Mouse (Mus musculus): ENCODE results near the gene Car12. TPM values are rescaled to one million over a fixed set of nuclear protein-coding genes. Genes with fewer than 3 reads are reported as not detected.

Car12 gene
- polyA plus RNA-seq (2016; fragmentation: Nextera tagmentation; extraction: Ambion mirVana), result 5.1 and 7.9 TPM in 2 replicates

DNA sequence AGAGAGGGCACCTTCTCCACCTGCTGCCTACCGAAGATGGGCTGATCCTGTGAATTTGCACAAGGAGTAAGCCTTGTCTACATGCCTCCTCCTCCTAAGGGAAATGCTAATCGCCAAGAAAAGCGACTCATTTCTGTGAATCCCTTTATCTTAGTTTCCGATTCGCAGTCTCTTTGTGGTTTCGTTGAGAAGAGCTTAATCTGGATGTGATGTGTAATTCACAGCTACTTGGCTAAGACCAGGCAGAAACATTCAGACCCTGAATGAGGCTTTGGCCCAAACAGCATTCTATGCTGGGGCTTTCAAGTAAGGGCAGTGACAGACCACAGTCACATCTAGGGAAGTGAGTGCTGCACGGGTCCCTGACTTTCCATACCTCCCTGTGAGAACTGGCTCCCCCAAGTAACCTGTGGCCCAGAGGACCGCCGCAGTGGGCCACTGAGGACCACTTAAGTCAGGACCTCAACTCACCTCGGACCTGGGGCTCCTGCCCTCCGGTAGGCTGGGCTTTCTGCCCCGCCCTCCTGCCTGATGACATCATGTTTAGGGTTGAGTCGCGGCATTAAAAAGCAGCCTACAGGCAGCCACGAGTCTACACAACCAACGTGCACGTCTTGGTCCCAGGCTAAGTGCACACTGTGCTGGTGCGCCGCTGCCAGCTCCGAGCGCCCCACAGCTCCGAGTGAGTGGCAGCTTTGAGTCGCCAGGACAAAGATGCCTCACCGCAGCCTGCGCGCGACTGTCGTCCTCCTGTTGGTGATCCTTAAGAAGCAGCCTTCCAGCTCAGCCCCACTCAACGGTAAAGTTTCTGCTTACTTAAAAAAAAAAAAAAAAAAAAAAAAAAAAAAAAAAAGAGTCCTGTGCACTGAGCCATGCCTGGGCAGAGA lies at the start of gene Car12:
Car12 (plus strand) TSS at position 552 of the 887 bp plus-strand sequence.
- peaks cover 24% of the 10 kb centered on the region for H3K4me1 ChIP-seq

DNA sequence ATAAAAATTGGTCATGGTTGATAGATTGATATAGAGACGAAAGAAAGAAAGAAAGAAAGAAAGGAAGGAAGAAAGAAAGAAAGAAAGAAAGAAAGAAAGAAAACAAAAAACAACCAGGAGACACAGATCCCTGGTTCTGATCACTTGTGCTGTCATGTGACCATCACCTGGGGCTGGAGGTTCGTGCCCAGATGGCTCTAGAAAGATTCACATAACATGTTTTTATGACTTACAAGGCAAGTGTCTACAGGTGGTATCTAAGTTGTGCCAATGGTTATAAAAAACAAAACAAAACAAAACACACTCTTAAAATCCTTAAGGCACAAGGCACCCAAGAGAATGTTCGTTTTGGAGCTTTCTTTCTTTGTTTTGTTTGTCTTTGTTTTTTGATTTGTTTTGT lies 49.7 kb upstream of the Car12 start:
- Histone ChIP-seq H3K36me3 (no peaks in the 10 kb centered on the region), H3K9ac (no peak overlapping the region), H3K4me2 (replicated peaks) (no peak overlapping the region), H3K27me3 (no peaks in the 10 kb centered on the region), H3K4me1 (peaks cover 22% of the 10 kb centered on the region), H3K9me3 (no peaks in the 10 kb centered on the region), H3K27ac (no peak overlapping the region), H3K4me3 (no peak overlapping the region)
- no peak for ATAC-seq (ENCODE audit: insufficient number of reproducible peaks, insufficient read depth, low FRiP score, low TSS enrichment)
- 83% methylated on average over 3 of the region's 3 CpGs for WGBS

More for the DNA sequence above, at the start of gene Car12:
- 14% methylated on average over 29 of the region's 29 CpGs for WGBS
- no peak within 1 kb of the TSS for H3K27ac ChIP-seq
- peak; percentile 73; the same call in 1 of the 2 replicates for ATAC-seq (ENCODE audit: insufficient number of reproducible peaks, insufficient read depth, low FRiP score, low TSS enrichment)
- H3K4me3 ChIP-seq, result peak within 1 kb of the TSS; percentile 43
- H3K4me2 ChIP-seq (replicated peaks), result peak within 1 kb of the TSS; percentile 78
- H3K27me3 ChIP-seq, result peaks cover 7% of the 10 kb centered on the region
- H3K9me3 ChIP-seq, result no peaks in the 10 kb centered on the region
- H3K9ac ChIP-seq, result peak within 1 kb of the TSS; percentile 42; the same call in 1 of the 2 replicates
- no peaks in the 10 kb centered on the region for H3K36me3 ChIP-seq

DNA sequence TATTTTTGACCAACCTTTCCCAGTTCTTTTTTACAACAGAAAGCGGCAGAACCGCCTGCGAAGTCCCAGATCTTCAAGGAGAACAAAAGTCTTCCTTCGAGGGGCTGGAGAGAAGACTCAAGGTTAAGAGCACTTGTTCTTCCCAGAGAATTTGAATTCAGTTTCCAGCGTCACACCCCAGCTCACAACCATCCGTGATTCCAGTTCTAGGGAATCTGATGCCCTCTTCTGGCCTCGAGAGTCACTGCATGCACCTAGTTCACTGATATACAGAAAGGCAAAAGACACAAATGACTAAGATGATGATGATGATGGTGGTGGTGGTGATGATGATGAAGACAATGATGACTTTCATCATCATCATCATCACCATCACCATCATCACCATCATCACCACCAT lies 48.9 kb upstream of the Car12 start:
- H3K27ac ChIP-seq, result no peak overlapping the region
- no peaks in the 10 kb centered on the region for H3K27me3 ChIP-seq
- ATAC-seq (ENCODE audit: insufficient number of reproducible peaks, insufficient read depth, low FRiP score, low TSS enrichment), result no peak
- H3K4me2 ChIP-seq (replicated peaks), result no peak overlapping the region
- no peak overlapping the region for H3K9ac ChIP-seq
- no peaks in the 10 kb centered on the region for H3K9me3 ChIP-seq
- H3K4me3 ChIP-seq, result no peak overlapping the region
- H3K36me3 ChIP-seq, result no peaks in the 10 kb centered on the region
- 87% methylated on average over 7 of the region's 7 CpGs for WGBS
- peaks cover 24% of the 10 kb centered on the region for H3K4me1 ChIP-seq

DNA sequence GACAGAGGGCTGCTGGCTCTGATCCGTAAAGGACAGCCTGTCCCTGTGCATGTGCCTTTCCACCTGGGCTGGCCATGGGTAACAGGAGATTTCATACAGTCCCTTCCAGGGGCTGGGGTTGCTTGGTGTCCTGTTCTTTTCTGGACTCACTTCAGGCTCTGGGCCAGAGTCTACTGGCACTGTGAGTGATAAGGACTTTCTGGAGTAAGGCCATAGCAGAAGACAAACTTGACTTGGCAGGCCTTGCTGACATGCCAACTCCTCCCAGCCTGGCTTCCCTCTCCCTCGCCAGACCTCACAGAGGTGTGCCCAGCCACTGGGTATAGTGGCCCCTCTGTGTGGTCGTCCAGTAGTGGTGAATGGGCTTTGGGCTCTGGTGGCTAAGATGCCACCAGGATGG lies 47.3 kb upstream of the Car12 start:
- no peaks in the 10 kb centered on the region for H3K9me3 ChIP-seq
- peaks cover 24% of the 10 kb centered on the region for H3K4me1 ChIP-seq
- no peak overlapping the region for H3K4me3 ChIP-seq
- H3K9ac ChIP-seq, result no peak overlapping the region
- no peak overlapping the region for H3K27ac ChIP-seq
- WGBS, result 77% methylated on average over 3 of the region's 3 CpGs
- no peak overlapping the region for H3K4me2 ChIP-seq (replicated peaks)
- H3K36me3 ChIP-seq, result no peaks in the 10 kb centered on the region
- no peak for ATAC-seq (ENCODE audit: insufficient number of reproducible peaks, insufficient read depth, low FRiP score, low TSS enrichment)
- H3K27me3 ChIP-seq, result no peaks in the 10 kb centered on the region

DNA sequence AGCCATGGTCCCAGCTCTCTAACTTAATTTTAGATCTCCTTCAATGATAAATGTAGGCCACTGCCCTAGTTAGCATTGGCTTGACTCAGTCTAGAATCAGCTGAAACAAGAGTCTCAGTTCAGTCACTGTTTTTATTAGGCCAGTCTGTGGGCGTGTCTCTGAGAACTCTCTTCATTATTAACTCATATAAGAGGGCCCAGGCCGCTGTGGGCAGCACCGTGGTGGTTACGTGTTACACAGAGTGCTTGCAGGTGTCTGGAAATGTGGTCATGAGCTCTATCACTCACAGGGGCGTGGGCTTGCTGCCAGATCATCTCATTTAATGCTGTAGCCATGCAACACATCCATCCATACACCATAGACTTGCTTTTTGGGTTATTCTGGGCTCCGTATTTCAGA lies 46.4 kb upstream of the Car12 start:
- H3K27ac ChIP-seq, result no peak overlapping the region
- 72% methylated on average over 6 of the region's 6 CpGs for WGBS
- H3K9me3 ChIP-seq, result no peaks in the 10 kb centered on the region
- no peak for ATAC-seq (ENCODE audit: insufficient number of reproducible peaks, insufficient read depth, low FRiP score, low TSS enrichment)
- H3K27me3 ChIP-seq, result no peaks in the 10 kb centered on the region
- no peak overlapping the region for H3K4me3 ChIP-seq
- peaks cover 15% of the 10 kb centered on the region for H3K4me1 ChIP-seq
- H3K9ac ChIP-seq, result no peak overlapping the region
- H3K36me3 ChIP-seq, result no peaks in the 10 kb centered on the region
- H3K4me2 ChIP-seq (replicated peaks), result no peak overlapping the region

DNA sequence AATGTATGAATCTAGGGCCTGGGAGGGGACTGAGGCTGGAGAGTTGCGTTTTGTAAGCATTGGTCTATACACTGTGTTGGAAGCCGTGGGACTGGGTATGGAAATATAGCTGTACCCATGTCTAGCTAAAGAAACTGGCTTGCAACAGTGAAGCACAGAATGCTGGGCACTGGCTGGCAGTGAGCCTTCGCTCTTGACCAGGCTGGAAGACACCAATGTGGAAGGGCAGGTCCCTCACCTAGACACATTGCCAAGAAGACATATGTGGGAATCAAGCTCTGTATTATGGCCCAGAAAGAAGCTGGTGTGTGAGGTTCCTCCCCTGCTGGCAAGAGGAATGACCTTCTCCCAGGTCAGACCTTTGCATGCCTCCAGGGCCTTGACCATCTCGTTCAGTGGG lies 45.6 kb upstream of the Car12 start:
- Histone ChIP-seq H3K27me3 (no peaks in the 10 kb centered on the region), H3K36me3 (no peaks in the 10 kb centered on the region), H3K4me3 (no peak overlapping the region), H3K27ac (no peak overlapping the region), H3K4me2 (replicated peaks) (no peak overlapping the region), H3K4me1 (peaks cover 8% of the 10 kb centered on the region), H3K9me3 (no peaks in the 10 kb centered on the region), H3K9ac (no peak overlapping the region)
- no peak for ATAC-seq (ENCODE audit: insufficient number of reproducible peaks, insufficient read depth, low FRiP score, low TSS enrichment)
- WGBS, result 85% methylated on average over 4 of the region's 4 CpGs

DNA sequence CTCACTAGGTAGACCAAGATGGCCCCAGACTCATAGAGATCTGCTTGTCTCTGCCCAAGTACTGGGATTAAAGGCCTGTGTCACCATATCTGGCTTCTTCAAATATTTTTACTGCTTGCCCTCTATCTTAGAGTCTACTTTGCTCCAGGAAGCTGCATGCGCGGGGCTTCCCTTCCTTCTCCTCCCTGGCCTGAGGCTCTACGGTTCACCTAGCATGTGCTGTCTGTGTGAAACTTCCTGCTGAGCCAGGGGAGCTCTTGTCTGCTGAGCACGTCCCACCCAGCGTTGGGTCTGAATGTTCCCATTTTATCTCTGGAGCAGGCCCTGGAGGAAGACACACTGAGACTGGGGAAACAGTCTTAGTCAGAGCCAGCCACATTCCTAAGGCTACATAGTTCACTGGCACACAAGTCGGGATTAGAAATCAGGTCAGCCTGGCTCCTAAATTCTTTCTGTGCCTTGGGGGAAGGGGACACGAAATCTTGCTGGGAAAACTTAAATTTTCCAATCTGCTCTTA lies 43.9 kb upstream of the Car12 start:
- Histone ChIP-seq H3K27ac (no peak overlapping the region), H3K4me1 (0 out of 2 replicates have a peak, but pooled peaks cover 3% of the 10 kb centered on the region), H3K27me3 (no peaks in the 10 kb centered on the region), H3K9ac (no peak overlapping the region), H3K4me2 (replicated peaks) (no peak overlapping the region), H3K4me3 (no peak overlapping the region), H3K9me3 (no peaks in the 10 kb centered on the region), H3K36me3 (no peaks in the 10 kb centered on the region)
- 26% methylated on average over 7 of the region's 7 CpGs for WGBS
- ATAC-seq (ENCODE audit: insufficient number of reproducible peaks, insufficient read depth, low FRiP score, low TSS enrichment), result no peak

DNA sequence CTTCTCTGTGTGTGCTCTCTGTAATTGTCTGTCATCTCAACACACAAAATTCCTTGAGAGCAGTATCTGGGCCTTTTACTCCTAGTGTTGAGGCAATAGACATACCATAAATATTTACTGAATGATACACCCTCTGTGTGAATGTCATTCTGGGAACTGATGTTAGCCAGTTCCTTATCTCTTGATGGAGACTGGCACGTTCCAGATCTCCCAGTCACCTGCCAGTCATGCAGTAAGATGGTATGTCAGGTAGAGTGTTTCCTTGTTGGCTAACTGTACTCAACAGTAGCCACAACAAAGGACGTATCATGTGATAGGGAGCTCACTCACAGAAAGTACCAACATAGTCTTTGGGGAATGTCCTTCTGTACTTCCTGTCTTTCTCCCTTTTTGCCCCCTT lies 39.7 kb upstream of the Car12 start:
- Histone ChIP-seq H3K9me3 (no peaks in the 10 kb centered on the region), H3K36me3 (no peaks in the 10 kb centered on the region), H3K4me2 (replicated peaks) (no peak overlapping the region), H3K27me3 (no peaks in the 10 kb centered on the region), H3K4me3 (no peak overlapping the region), H3K4me1 (0 out of 2 replicates have a peak, but pooled peaks cover 3% of the 10 kb centered on the region), H3K27ac (no peak overlapping the region), H3K9ac (no peak overlapping the region)
- 68% methylated on average over 2 of the region's 2 CpGs for WGBS
- ATAC-seq (ENCODE audit: insufficient number of reproducible peaks, insufficient read depth, low FRiP score, low TSS enrichment), result no peak

DNA sequence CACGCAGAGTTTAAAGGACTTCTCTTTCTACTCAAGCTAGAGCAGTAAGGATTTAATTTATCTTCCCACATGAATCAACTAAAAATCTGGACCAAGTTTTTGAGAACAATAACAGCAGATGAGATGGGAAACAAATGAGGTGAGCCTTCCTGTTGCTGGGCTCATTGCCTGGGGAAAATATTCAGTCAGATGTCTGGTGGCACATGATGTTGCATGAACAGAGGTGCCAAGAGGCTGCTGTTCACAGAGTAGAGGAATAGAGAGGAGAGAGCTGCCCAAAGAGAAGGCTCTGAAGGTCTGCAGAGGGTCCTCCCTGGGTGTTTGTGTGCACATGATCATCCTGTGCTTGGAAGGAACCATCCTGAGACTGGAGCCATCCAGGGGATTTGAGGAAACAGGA lies 37.9 kb upstream of the Car12 start:
- Histone ChIP-seq H3K4me2 (replicated peaks) (no peak overlapping the region), H3K9ac (no peak overlapping the region), H3K4me3 (no peak overlapping the region), H3K4me1 (no peaks in the 10 kb centered on the region), H3K27ac (no peak overlapping the region), H3K27me3 (no peaks in the 10 kb centered on the region), H3K9me3 (no peaks in the 10 kb centered on the region), H3K36me3 (no peaks in the 10 kb centered on the region)
- ATAC-seq (ENCODE audit: insufficient number of reproducible peaks, insufficient read depth, low FRiP score, low TSS enrichment), result no peak
- 63% methylated on average over 1 of the region's 1 CpGs for WGBS

DNA sequence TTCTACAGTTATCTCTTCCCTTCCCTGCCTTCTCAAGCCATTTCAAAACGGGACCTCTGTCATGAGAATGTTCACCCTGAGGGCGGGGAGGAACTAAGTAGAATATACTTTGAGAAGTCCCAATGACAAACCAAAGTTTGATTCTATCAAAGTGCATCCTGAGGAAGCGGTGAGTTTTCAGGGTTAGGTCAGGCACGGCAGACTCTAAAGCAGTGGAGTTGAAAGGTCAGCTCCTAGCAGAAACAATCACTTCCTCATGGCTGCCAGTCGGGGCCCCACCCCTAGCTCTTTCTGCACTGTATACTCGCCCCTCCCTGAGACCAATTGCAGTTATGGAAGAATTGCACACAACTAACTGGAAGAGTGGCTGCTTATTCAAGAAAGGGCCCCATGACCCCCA lies 33.4 kb upstream of the Car12 start:
- no peaks in the 10 kb centered on the region for H3K9me3 ChIP-seq
- H3K4me2 ChIP-seq (replicated peaks), result no peak overlapping the region
- ATAC-seq (ENCODE audit: insufficient number of reproducible peaks, insufficient read depth, low FRiP score, low TSS enrichment), result no peak
- H3K27me3 ChIP-seq, result no peaks in the 10 kb centered on the region
- H3K36me3 ChIP-seq, result no peaks in the 10 kb centered on the region
- H3K9ac ChIP-seq, result no peak overlapping the region
- WGBS, result 41% methylated on average over 6 of the region's 6 CpGs
- no peak overlapping the region for H3K27ac ChIP-seq
- no peaks in the 10 kb centered on the region for H3K4me1 ChIP-seq
- H3K4me3 ChIP-seq, result no peak overlapping the region

DNA sequence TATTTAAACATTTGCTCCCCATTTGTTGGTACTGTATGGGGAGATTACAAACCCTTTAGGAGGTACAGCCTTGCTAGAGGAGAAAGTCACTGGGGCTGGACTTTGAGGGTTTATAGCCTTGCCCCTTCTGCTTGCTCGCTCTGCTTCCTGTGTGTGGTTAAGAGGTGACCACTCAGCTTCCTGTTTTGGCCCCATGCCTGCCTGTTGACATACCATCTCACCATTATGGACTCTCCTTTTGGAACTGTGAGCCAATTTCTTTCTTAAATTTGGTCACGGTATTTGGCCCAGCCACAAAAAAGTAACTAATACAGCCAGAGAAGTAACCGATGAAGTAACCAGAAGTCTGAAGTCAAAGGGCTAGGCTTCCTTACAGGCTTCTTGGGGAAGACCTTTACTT lies 30.7 kb upstream of the Car12 start:
- ATAC-seq (ENCODE audit: insufficient number of reproducible peaks, insufficient read depth, low FRiP score, low TSS enrichment), result no peak
- H3K9ac ChIP-seq, result no peak overlapping the region
- no peak overlapping the region for H3K27ac ChIP-seq
- H3K9me3 ChIP-seq, result no peaks in the 10 kb centered on the region
- WGBS, result 88% methylated on average over 3 of the region's 3 CpGs
- no peak overlapping the region for H3K4me3 ChIP-seq
- H3K27me3 ChIP-seq, result no peaks in the 10 kb centered on the region
- no peak overlapping the region for H3K4me2 ChIP-seq (replicated peaks)
- no peaks in the 10 kb centered on the region for H3K4me1 ChIP-seq
- no peaks in the 10 kb centered on the region for H3K36me3 ChIP-seq

DNA sequence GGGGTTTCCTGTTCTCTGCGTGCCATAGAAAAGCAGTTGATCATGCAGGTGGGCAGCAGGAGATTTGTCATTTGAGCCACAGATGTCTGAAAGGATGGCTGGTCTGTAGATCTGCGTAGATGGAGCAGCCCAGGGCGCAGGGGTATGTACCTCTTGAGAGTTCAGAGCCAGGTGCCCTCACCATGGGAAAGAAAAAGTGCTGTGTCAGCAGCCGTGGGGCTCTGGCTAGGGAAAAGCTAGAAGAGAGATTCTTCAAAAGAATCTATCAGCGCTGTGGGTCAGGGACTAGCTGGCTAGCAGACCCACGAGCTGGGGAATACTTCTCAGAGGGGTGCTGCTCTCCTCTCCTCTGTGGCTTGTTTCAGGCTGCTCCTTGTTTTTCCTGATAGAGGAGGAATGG lies 27.8 kb upstream of the Car12 start:
- Histone ChIP-seq H3K4me1 (no peaks in the 10 kb centered on the region), H3K4me2 (replicated peaks) (no peak overlapping the region), H3K4me3 (no peak overlapping the region), H3K9ac (no peak overlapping the region), H3K27me3 (no peaks in the 10 kb centered on the region), H3K9me3 (no peaks in the 10 kb centered on the region), H3K36me3 (no peaks in the 10 kb centered on the region), H3K27ac (no peak overlapping the region)
- ATAC-seq (ENCODE audit: insufficient number of reproducible peaks, insufficient read depth, low FRiP score, low TSS enrichment), result no peak
- 64% methylated on average over 6 of the region's 6 CpGs for WGBS
